Mouse (Mus musculus): ENCODE measurements around the gene Rbm39.

- TF ChIP-seq CTCF (IDR thresholded peaks at IDR 0.05; ENCODE audit: low read depth, low read length): no peak
- TF ChIP-seq POLR2A (IDR thresholded peaks at IDR 0.05; ENCODE audit: borderline replicate concordance, low read depth, low read length): peak; percentile 58; the same call in 1 of the 2 replicates
These were observed at the start of gene Rbm39 for GRCm38 (mm10) chr2:156180094-156180821.

All from bone marrow macrophage, adult 2 months (primary cell).